Mouse (Mus musculus) testis, adult 2 months (tissue): ENCODE measurements around the gene Dhx35.

ENCODE experiments used
- CTCF ChIP-seq: fragments of 200-500 bp; IDR thresholded peaks from 2 replicates; pipeline ENCODE4 v1.5.1; 2012; ENCODE audit warnings: low read depth, mild to moderate bottlenecking, inconsistent platforms, low read length, moderate library complexity; ENCODE audit not compliant: control insufficient read depth, insufficient read depth, insufficient replicate concordance
- POLR2A ChIP-seq: fragments of 200-500 bp; IDR thresholded peaks from 2 replicates; pipeline ENCODE4 v1.6.1; 2012; ENCODE audit warnings: low read depth, mild to moderate bottlenecking, inconsistent platforms, low read length, moderate library complexity; ENCODE audit not compliant: control insufficient read depth

DNA sequence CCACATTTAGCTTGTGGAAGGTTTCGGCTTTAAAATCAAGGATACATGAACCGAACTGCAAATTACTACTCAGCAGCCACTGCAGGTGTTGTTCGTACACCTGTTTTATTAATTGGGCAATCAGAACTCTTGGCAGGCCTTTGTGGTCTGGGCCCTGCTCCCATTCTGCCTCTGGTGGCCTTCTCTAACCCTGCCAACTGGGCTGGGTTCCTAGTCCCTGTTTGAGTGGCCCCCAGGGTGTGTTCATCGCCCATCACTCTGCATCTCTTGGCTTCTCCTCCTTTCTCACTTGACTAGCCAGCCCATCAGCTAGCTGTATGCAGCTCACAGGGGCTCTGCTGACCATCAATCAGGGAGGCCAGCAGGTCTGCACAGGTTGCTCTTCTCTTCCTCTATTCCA is 17.9 kb upstream of the Dhx35 start:
- TF ChIP-seq CTCF (no peak), POLR2A (no peak)
